Mouse (Mus musculus) myocyte (in vitro differentiated cells): ENCODE results near the gene S100a6. TPM values are rescaled to one million over a fixed set of nuclear protein-coding genes. Genes with fewer than 3 reads are reported as not detected.

Experiments
- H3K27me3 ChIP-seq: one replicate; pipeline ENCODE4 v1.6.1; 2011; ENCODE audit not compliant: control insufficient read depth, insufficient read depth, insufficient read length
- H3K36me3 ChIP-seq: one replicate; pipeline ENCODE4 v1.6.1; 2011; ENCODE audit not compliant: control insufficient read depth, insufficient read depth
- H3K4me2 ChIP-seq: one replicate; pipeline ENCODE4 v1.6.1; 2011; ENCODE audit warnings: low read depth, control low read depth
- H3K4me3 ChIP-seq: one replicate; pipeline ENCODE4 v1.5.1; 2011; ENCODE audit warnings: mild to moderate bottlenecking, control low read depth, moderate library complexity
- H3K79me2 ChIP-seq: one replicate; pipeline ENCODE4 v1.6.1; 2011; ENCODE audit not compliant: control insufficient read depth, insufficient read depth
- H3ac ChIP-seq: one replicate; pipeline ENCODE4 v1.6.1; 2011; ENCODE audit not compliant: control insufficient read depth, insufficient read length
- CEBPB ChIP-seq: IDR thresholded peaks from 2 replicates; pipeline ENCODE4 v1.6.1; 2011; ENCODE audit warnings: mild to moderate bottlenecking, moderate library complexity; ENCODE audit not compliant: poor library complexity, insufficient read depth, severe bottlenecking
- E2F4 ChIP-seq: IDR thresholded peaks from one replicate; pipeline ENCODE4 v1.6.1; 2011; ENCODE audit warnings: mild to moderate bottlenecking, control low read depth, moderate library complexity; ENCODE audit not compliant: insufficient read depth
- MAX ChIP-seq: IDR thresholded peaks from one replicate; pipeline ENCODE4 v1.6.1; 2011; ENCODE audit warnings: low read depth, mild to moderate bottlenecking, control low read depth
- MYOD1 ChIP-seq, 3 experiments: IDR thresholded peaks; one replicate each; pipeline ENCODE4 v1.6.1; 2011; ENCODE audit warnings: control low read depth in 2 of 3, low read depth in 2 of 3, mild to moderate bottlenecking in 2 of 3, moderate library complexity in 1 of 3; ENCODE audit not compliant: insufficient read length in 2 of 3, control insufficient read depth in 1 of 3
- MYOG ChIP-seq, 3 experiments: IDR thresholded peaks; one replicate each; pipeline ENCODE4 v1.6.1; 2011; ENCODE audit warnings: control low read depth in 2 of 3, low read depth in 2 of 3, mild to moderate bottlenecking in 2 of 3; ENCODE audit not compliant: insufficient read length in 2 of 3, control insufficient read depth in 1 of 3, insufficient read depth in 1 of 3
- POLR2A ChIP-seq: IDR thresholded peaks from one replicate; pipeline ENCODE4 v1.6.1; 2011; ENCODE audit warnings: low read depth, mild to moderate bottlenecking, control low read depth, moderate library complexity; ENCODE audit not compliant: insufficient read length
- POLR2AphosphoS2 ChIP-seq: IDR thresholded peaks from one replicate; pipeline ENCODE4 v1.6.1; 2011; ENCODE audit warnings: low read depth, control low read depth; ENCODE audit not compliant: insufficient read length
- REST ChIP-seq: IDR thresholded peaks from one replicate; pipeline ENCODE4 v1.6.1; 2011; ENCODE audit warnings: mild to moderate bottlenecking, control low read depth, moderate library complexity; ENCODE audit not compliant: insufficient read depth, insufficient read length
- SRF ChIP-seq: IDR thresholded peaks from one replicate; pipeline ENCODE4 v1.6.1; 2011; ENCODE audit warnings: low read depth; ENCODE audit not compliant: control insufficient read depth, insufficient read length
- TCF12 ChIP-seq: IDR thresholded peaks from one replicate; pipeline ENCODE4 v1.6.1; 2011; ENCODE audit warnings: mild to moderate bottlenecking, control low read depth; ENCODE audit not compliant: poor library complexity, insufficient read depth, severe bottlenecking
- TCF3 ChIP-seq: IDR thresholded peaks from one replicate; pipeline ENCODE4 v1.6.1; 2011; ENCODE audit warnings: low read depth, control low read depth; ENCODE audit not compliant: insufficient read length
- USF1 ChIP-seq: IDR thresholded peaks from one replicate; pipeline ENCODE4 v1.6.1; 2011; ENCODE audit warnings: low read depth, mild to moderate bottlenecking, control low read depth, moderate library complexity
- polyA plus RNA-seq: library from polyadenylated mRNA; unstranded; fragments of >200 nt; fragmentation: generic; extraction: Trizol; gene quantifications from one replicate; pipeline ENCODE4 v1.2.1, GENCODE M21; 2012; ENCODE audit warnings: missing spikeins

S100a6 gene
- polyA plus RNA-seq, 1 experiment = 2,472 TPM

DNA sequence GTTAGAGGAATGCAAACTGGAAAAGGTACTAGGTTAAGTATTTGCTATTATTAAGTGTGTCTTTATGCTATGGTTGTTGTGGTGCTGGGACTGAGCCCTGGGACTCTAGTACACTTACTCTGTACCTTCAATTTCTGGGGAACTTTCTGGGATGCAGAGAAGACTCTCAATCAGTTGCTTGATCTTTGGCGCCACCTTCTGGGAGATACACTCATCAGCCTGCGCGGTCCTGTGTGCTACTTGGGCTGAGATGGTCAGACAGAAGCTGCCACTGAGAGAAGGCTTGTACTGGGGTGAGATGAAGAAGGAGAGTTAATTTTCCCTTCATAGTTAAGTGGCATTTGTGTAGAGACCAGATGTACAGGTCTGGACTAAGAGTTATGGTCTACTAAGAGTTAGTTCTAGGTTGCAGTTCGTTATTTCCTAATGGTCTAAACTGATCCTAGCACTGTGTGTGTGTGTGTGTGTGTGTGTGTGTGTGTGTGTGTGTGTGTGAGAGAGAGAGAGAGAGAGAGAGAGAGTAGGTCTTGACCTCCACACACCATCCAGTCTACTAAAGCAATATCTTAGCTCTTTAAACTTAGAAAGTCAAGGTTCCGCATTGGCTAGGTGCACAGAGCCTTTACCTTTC, 40.3 kb downstream of the S100a6 start:
- no peaks in the 10 kb centered on the region for H3K36me3 ChIP-seq
- no peaks in the 10 kb centered on the region for H3K27me3 ChIP-seq
- no peaks in the 10 kb centered on the region for H3K79me2 ChIP-seq
- H3K4me3 ChIP-seq = no peak overlapping the region
- TF ChIP-seq POLR2A = no peak
- no peak for TF ChIP-seq TCF12
- TF ChIP-seq CEBPB = no peak
- TF ChIP-seq MYOG (IDR thresholded peaks at IDR 0.05; ENCODE audit: control insufficient read depth in 1 of 3, insufficient read depth in 1 of 3, insufficient read length in 2 of 3, low read depth in 2 of 3) = no peak
- TF ChIP-seq MAX = no peak
- TF ChIP-seq REST = no peak
- no peak for TF ChIP-seq USF1
- no peak for TF ChIP-seq POLR2AphosphoS2
- no peak for TF ChIP-seq MYOD1 (IDR thresholded peaks at IDR 0.05; ENCODE audit: control insufficient read depth in 1 of 3, insufficient read length in 2 of 3, low read depth in 2 of 3)
- no peak for TF ChIP-seq SRF
- TF ChIP-seq TCF3 = no peak
- no peak overlapping the region for H3ac ChIP-seq
- H3K4me2 ChIP-seq = no peak overlapping the region

DNA sequence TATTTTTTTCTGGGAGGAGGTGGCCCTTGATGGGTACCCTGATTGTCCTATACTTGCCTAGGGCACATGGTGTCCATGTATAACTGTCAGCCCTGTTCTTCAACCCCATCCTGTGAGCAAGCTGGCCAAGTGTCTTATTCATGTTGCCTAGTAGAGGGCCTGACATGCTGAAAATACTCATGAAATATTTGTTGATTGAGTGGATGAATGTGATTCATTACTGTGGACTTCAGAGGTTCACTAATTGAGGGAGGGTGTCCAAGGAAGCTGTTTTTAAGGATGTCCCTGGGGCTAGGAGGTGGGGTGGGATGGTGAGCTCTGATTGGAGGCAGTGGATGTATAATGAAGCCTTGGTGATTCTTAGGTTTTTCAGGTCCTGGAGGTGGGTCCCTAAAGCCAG, 41.0 kb downstream of the S100a6 start, which contains the start of gene S100a7a:
S100a7a (plus strand) TSS at position 301 of the 400 bp plus-strand sequence.
- TF ChIP-seq REST (no peak), TCF3 (no peak), E2F4 (no peak), MYOD1 (IDR thresholded peaks at IDR 0.05; ENCODE audit: control insufficient read depth in 1 of 3, insufficient read length in 2 of 3, low read depth in 2 of 3) (no peak), POLR2AphosphoS2 (no peak), MAX (no peak), MYOG (IDR thresholded peaks at IDR 0.05; ENCODE audit: control insufficient read depth in 1 of 3, insufficient read depth in 1 of 3, insufficient read length in 2 of 3, low read depth in 2 of 3) (no peak), USF1 (no peak), POLR2A (no peak), SRF (no peak), CEBPB (no peak), TCF12 (no peak)
- Histone ChIP-seq H3K27me3 (no peaks in the 10 kb centered on the region), H3K79me2 (no peaks in the 10 kb centered on the region), H3K36me3 (no peaks in the 10 kb centered on the region), H3K4me2 (no peak within 1 kb of the TSS), H3K4me3 (no peak within 1 kb of the TSS), H3ac (no peak within 1 kb of the TSS)

DNA sequence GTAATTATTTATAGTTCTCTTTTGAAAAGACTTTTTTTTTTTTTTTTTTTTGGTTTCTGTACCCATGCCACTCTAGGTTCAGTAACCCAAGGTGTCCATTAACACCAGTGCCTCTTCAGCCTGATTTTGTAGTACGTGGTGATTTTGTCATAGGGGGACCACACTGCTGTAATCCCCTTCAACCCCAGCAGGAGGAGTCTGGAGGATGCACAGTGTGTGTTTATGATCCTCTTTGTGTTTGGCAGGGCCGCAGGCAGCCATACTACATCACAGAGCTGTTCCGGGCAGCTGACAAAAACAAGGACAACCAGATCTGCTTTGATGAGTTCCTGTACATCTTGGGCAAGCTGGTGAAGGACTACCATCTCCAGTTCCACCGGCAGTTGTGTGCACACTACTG, 44.7 kb downstream of the S100a6 start:
- H3K4me3 ChIP-seq = no peak overlapping the region
- H3K79me2 ChIP-seq = no peaks in the 10 kb centered on the region
- TF ChIP-seq TCF3 = no peak
- no peak for TF ChIP-seq SRF
- no peak for TF ChIP-seq USF1
- no peak for TF ChIP-seq E2F4
- TF ChIP-seq POLR2A = no peak
- no peaks in the 10 kb centered on the region for H3K36me3 ChIP-seq
- H3ac ChIP-seq = no peak overlapping the region
- no peaks in the 10 kb centered on the region for H3K27me3 ChIP-seq
- no peak overlapping the region for H3K4me2 ChIP-seq

DNA sequence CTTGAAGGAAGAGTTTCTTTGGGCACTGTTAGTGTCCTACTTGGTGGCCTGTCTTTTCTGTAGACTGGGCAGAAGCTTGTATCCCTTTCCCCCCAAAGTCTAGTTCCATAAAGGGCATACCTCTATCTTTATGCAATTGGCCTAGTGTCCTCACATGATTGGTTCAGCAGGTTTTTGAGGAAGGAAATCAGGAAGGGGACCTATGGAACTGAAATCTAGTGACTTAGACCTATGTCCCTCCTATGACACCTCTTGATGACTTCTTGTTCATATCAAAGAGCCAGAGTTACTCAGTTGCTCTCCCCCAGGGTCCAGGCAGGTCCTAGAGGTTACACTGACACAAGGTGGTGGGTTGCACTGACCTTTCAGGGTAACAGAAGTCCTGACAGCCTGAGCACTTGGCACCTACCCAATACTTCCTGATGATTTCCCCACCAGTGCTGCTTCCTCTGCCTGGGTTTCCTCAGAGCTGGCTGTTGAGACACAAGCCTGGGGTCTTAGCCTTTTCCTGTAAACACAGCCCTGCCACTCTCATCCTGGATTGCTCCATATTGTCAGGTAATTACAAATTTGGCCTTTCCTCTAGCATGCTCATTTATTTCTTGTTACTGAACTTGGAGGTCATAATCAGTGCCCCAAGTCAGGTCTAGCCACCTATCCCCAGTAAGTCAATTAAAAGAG, 46.8 kb downstream of the S100a6 start:
- no peak overlapping the region for H3K4me2 ChIP-seq
- H3K36me3 ChIP-seq = no peaks in the 10 kb centered on the region
- no peak overlapping the region for H3K4me3 ChIP-seq
- no peaks in the 10 kb centered on the region for H3K27me3 ChIP-seq
- TF ChIP-seq TCF3 (no peak), CEBPB (no peak), POLR2A (no peak), MYOD1 (IDR thresholded peaks at IDR 0.05; ENCODE audit: control insufficient read depth in 1 of 3, insufficient read length in 2 of 3, low read depth in 2 of 3) (no peak), POLR2AphosphoS2 (no peak), TCF12 (no peak), MAX (no peak)
- H3K79me2 ChIP-seq = no peaks in the 10 kb centered on the region
- no peak overlapping the region for H3ac ChIP-seq

DNA sequence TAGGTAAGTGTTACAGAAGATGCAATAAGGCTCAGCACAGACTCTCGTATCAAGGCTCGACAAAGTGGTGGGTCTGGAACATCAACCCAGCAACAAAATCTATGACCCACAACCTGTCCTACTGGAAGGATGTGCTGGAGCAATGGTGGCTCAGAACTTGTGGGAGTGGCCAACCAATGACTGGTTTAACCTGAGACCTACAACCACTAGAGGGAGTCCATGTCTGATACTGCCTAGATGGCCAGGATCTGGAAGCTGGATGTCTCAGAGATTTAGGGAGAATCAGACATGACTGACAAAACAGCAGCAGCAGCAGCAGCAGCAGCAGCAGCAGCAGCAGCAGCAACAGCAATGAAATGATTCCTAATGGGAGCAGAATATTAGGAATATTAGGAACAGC, 51.5 kb downstream of the S100a6 start:
- no peaks in the 10 kb centered on the region for H3K79me2 ChIP-seq
- H3K27me3 ChIP-seq = no peaks in the 10 kb centered on the region
- H3ac ChIP-seq = no peak overlapping the region
- H3K4me3 ChIP-seq = no peak overlapping the region
- no peak overlapping the region for H3K4me2 ChIP-seq
- H3K36me3 ChIP-seq = no peaks in the 10 kb centered on the region
- TF ChIP-seq TCF12 (no peak), MAX (no peak), MYOD1 (IDR thresholded peaks at IDR 0.05; ENCODE audit: control insufficient read depth in 1 of 3, insufficient read length in 2 of 3, low read depth in 2 of 3) (no peak), REST (no peak), POLR2A (no peak), TCF3 (no peak)
